ENCODE assay signal across 25 mouse cellular contexts in the genomic region with DNA sequence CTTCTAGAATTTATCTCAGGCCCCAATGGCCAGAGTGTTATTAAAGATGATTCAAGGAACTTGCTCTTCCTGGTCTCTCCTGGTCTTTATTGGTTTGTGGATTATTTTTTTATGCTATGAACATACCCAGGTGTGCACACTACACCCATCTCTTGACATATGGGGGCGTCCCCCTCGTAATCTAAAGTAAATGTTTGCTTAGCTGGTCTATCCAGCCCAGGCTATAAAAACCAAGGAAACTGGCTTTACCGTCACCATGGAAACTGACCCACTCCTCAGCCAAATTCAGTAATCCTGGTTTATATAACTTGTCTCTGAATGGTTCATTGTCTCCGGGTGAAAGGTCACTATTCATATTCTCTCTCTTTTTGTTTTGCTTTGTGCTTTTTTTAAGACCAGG. TPM values are rescaled to one million over a fixed set of nuclear protein-coding genes. Genes with fewer than 3 reads are reported as not detected.
DNase-seq lines count a peak whose midpoint lies in the region; ATAC-seq and TF ChIP-seq lines count a peak whose summit lies in the region.
"Had no signal": no experiment of that assay in that cellular context is flagged by ENCODE, and none has a peak within 500 bp of the region (broad histone marks: within the 10 kb centered on the region; RNA-seq: fewer than 3 reads in every experiment).

No protein-coding gene starts in this region.

- TF ChIP-seq CTCF in stomach, postnatal 0 days (IDR thresholded peaks at IDR 0.05; ENCODE audit: low read depth), result no peak

- H3K4me1 ChIP-seq in lung, embryonic 15.5 days, result peaks cover 34% of the 10 kb centered on the region
- H3K4me1 ChIP-seq in stomach, embryonic 14.5 days (ENCODE audit: control insufficient read depth, insufficient read depth, low read length), result 0 out of 2 replicates have a peak, but pooled peaks cover 2% of the 10 kb centered on the region
- H3K4me1 ChIP-seq in stomach, postnatal 0 days (replicated peaks; ENCODE audit: control insufficient read depth, insufficient read depth), result no peaks in the 10 kb centered on the region
- H3K4me1 ChIP-seq in hindbrain, embryonic 12.5 days, result peaks cover 4% of the 10 kb centered on the region; the same call in 1 of the 2 replicates
- H3K4me1 ChIP-seq: hindbrain, embryonic 13.5 days; midbrain, embryonic 15.5 days had no signal

- H3K27me3 ChIP-seq in lung, embryonic 15.5 days, result no peaks in the 10 kb centered on the region
- H3K27me3 ChIP-seq in stomach, embryonic 14.5 days (ENCODE audit: control insufficient read depth, insufficient read depth, low read length), result no peaks in the 10 kb centered on the region
- no peaks in the 10 kb centered on the region for H3K27me3 ChIP-seq in stomach, postnatal 0 days (ENCODE audit: control insufficient read depth, insufficient read depth, low read length)
- H3K27me3 ChIP-seq in hindbrain, embryonic 12.5 days, result no peaks in the 10 kb centered on the region
- H3K27me3 ChIP-seq: hindbrain, embryonic 13.5 days; liver, embryonic 15.5 days; midbrain, embryonic 15.5 days; neural tube, embryonic 13.5 days; Patski had no signal

- H3K4me2 ChIP-seq in lung, embryonic 15.5 days, result no peak overlapping the region
- H3K4me2 ChIP-seq in stomach, embryonic 14.5 days (replicated peaks; ENCODE audit: low read depth, low read length), result no peak overlapping the region
- H3K4me2 ChIP-seq in stomach, postnatal 0 days (replicated peaks; ENCODE audit: low read depth), result no peak overlapping the region
- H3K4me2 ChIP-seq in hindbrain, embryonic 12.5 days (replicated peaks), result no peak overlapping the region
- H3K4me2 ChIP-seq: hindbrain, embryonic 13.5 days; liver, embryonic 15.5 days; midbrain, embryonic 15.5 days; neural tube, embryonic 13.5 days had no signal

- peak overlapping the region; percentile 70 for H3K27ac ChIP-seq in lung, embryonic 15.5 days
- 0 out of 2 replicates have a peak overlapping the region, but pooled peaks have one; percentile 12 for H3K27ac ChIP-seq in stomach, embryonic 14.5 days (ENCODE audit: low read length)
- no peak overlapping the region for H3K27ac ChIP-seq in stomach, postnatal 0 days (replicated peaks)
- H3K27ac ChIP-seq in hindbrain, embryonic 12.5 days, result no peak overlapping the region
- H3K27ac ChIP-seq: gastrocnemius, adult 2 months; hindbrain, embryonic 13.5 days; limb, embryonic 10.5 days; liver, embryonic 15.5 days; midbrain, embryonic 15.5 days; neural tube, embryonic 13.5 days had no signal

- H3K36me3 ChIP-seq in lung, embryonic 15.5 days, result no peaks in the 10 kb centered on the region
- no peaks in the 10 kb centered on the region for H3K36me3 ChIP-seq in stomach, embryonic 14.5 days (ENCODE audit: control insufficient read depth, insufficient read depth, low read length)
- H3K36me3 ChIP-seq in stomach, postnatal 0 days (ENCODE audit: control insufficient read depth, insufficient read depth, low read length), result no peaks in the 10 kb centered on the region
- H3K36me3 ChIP-seq in hindbrain, embryonic 12.5 days, result no peaks in the 10 kb centered on the region
- H3K36me3 ChIP-seq: G1E; hindbrain, embryonic 13.5 days; limb, embryonic 10.5 days; liver, embryonic 15.5 days; midbrain, embryonic 15.5 days; neural tube, embryonic 13.5 days had no signal

- H3K9ac ChIP-seq in lung, embryonic 15.5 days, result no peak overlapping the region
- H3K9ac ChIP-seq in stomach, embryonic 14.5 days (replicated peaks; ENCODE audit: low read depth, low read length), result no peak overlapping the region
- H3K9ac ChIP-seq in stomach, postnatal 0 days (ENCODE audit: low read length), result no peak overlapping the region
- no peak overlapping the region for H3K9ac ChIP-seq in hindbrain, embryonic 12.5 days
- H3K9ac ChIP-seq: hindbrain, embryonic 13.5 days; liver, embryonic 15.5 days; midbrain, embryonic 15.5 days; neural tube, embryonic 13.5 days had no signal

- 33% methylated on average over 4 of the region's 4 CpGs for WGBS in lung, embryonic 15.5 days
- WGBS in stomach, embryonic 14.5 days, result 33% methylated on average over 4 of the region's 4 CpGs
- 21% methylated on average over 4 of the region's 4 CpGs for WGBS in stomach, postnatal 0 days
- 70% methylated on average over 4 of the region's 4 CpGs for WGBS in hindbrain, embryonic 12.5 days

- TF ChIP-seq EP300 in stomach, postnatal 0 days (optimal IDR thresholded peaks at IDR 0.05), result no peak

- ATAC-seq in lung, embryonic 15.5 days (ENCODE audit: borderline replicate concordance, extremely low read depth, low FRiP score, low TSS enrichment), result peak; percentile 40; the same call in 1 of the 2 replicates
- ATAC-seq in stomach, embryonic 14.5 days (ENCODE audit: insufficient number of reproducible peaks, insufficient read depth, low FRiP score, low read depth), result peak; percentile 72; the same call in 1 of the 2 replicates
- ATAC-seq in stomach, postnatal 0 days (ENCODE audit: low FRiP score, low TSS enrichment), result no peak
- ATAC-seq in hindbrain, embryonic 12.5 days (ENCODE audit: low FRiP score), result no peak
- ATAC-seq: midbrain, embryonic 15.5 days; Patski had no signal

- H3K4me3 ChIP-seq in lung, embryonic 15.5 days, result no peak overlapping the region
- no peak overlapping the region for H3K4me3 ChIP-seq in stomach, embryonic 14.5 days (ENCODE audit: low read depth, low read length)
- H3K4me3 ChIP-seq in stomach, postnatal 0 days (ENCODE audit: low read depth, low read length), result no peak overlapping the region
- no peak overlapping the region for H3K4me3 ChIP-seq in hindbrain, embryonic 12.5 days
- H3K4me3 ChIP-seq: gastrocnemius, adult 2 months; hindbrain, embryonic 13.5 days; limb, embryonic 10.5 days; liver, embryonic 15.5 days; midbrain, embryonic 15.5 days; myocyte; neural tube, embryonic 13.5 days had no signal

- DNase-seq in lung, postnatal 10 days, result no peak
- no peak for DNase-seq in stomach, postnatal 0 days (ENCODE audit: low spot score)
- peak; percentile 23 for DNase-seq in mesoderm, embryonic 11.5 days (ENCODE audit: low read depth, low spot score)
- DNase-seq in right cerebral cortex, postnatal 10 days (ENCODE audit: low spot score in 2 of 2), result no peak
- DNase-seq: adrenal gland, adult 2 months; B cell, adult 2 months; cerebellum, adult 8-10 months; cerebellum, postnatal 36 days; gastrocnemius, adult 2 months; kidney, adult 9 months; kidney, postnatal 14 days; liver; right cerebral cortex, adult 18-20 months; thymus, postnatal 14 days had no signal

- no peaks in the 10 kb centered on the region for H3K9me3 ChIP-seq in lung, embryonic 15.5 days
- H3K9me3 ChIP-seq in stomach, embryonic 14.5 days (ENCODE audit: control insufficient read depth, low read depth, low read length), result no peaks in the 10 kb centered on the region
- H3K9me3 ChIP-seq in stomach, postnatal 0 days (ENCODE audit: control insufficient read depth, low read length), result no peaks in the 10 kb centered on the region
- no peaks in the 10 kb centered on the region for H3K9me3 ChIP-seq in hindbrain, embryonic 12.5 days (replicated peaks)
- H3K9me3 ChIP-seq: G1E; hindbrain, embryonic 13.5 days; limb, embryonic 10.5 days; liver, embryonic 15.5 days; midbrain, embryonic 15.5 days; neural tube, embryonic 13.5 days had no signal

RNA-seq across cellular contexts. Expression of a gene that starts 37.6 kb away (rescaled TPM):
- 12.3 and 14.8 TPM in 2 replicates for polyA plus RNA-seq in lung, embryonic 15.5 days (2015; fragmentation: Nextera tagmentation; extraction: Ambion mirVana)
- 10.4 and 11.7 TPM in 2 replicates for polyA plus RNA-seq in stomach, embryonic 14.5 days (2014; fragmentation: Nextera tagmentation; extraction: Ambion mirVana)
- 9.1 and 10.7 TPM in 2 replicates for polyA plus RNA-seq in stomach, postnatal 0 days (2015; fragmentation: Nextera tagmentation; extraction: Ambion mirVana)
- polyA plus RNA-seq in hindbrain, embryonic 12.5 days (2016; fragmentation: Nextera tagmentation; extraction: Ambion mirVana), result 11.9 and 12.2 TPM in 2 replicates

RNA-seq across cellular contexts. Expression of a gene that starts 40.8 kb away (rescaled TPM):
- polyA plus RNA-seq in lung, embryonic 15.5 days (2015; fragmentation: Nextera tagmentation; extraction: Ambion mirVana), result 3.2 and 3.5 TPM in 2 replicates
- 2.6 and 3.7 TPM in 2 replicates for polyA plus RNA-seq in stomach, embryonic 14.5 days (2014; fragmentation: Nextera tagmentation; extraction: Ambion mirVana)
- polyA plus RNA-seq in stomach, postnatal 0 days (2015; fragmentation: Nextera tagmentation; extraction: Ambion mirVana), result 7.7 and 8.8 TPM in 2 replicates
- polyA plus RNA-seq in hindbrain, embryonic 12.5 days (2016; fragmentation: Nextera tagmentation; extraction: Ambion mirVana), result 0.77 and 0.88 TPM in 2 replicates
- polyA plus RNA-seq: adrenal gland, adult 2 months; G1E had no signal

Comparison
In these comparisons a context has a peak if more than half of its experiments do, and no peak if none do; other contexts are left out.
1. ATAC-seq: peak in lung, embryonic 15.5 days (single experiment) and stomach, embryonic 14.5 days (single experiment); none in stomach, postnatal 0 days (single experiment) and hindbrain, embryonic 12.5 days (single experiment).
2. H3K27ac ChIP-seq: peak in lung, embryonic 15.5 days (single experiment) and stomach, embryonic 14.5 days (single experiment); none in stomach, postnatal 0 days (single experiment) and hindbrain, embryonic 12.5 days (single experiment).